Comparison of ENCODE assay signal across 17 mouse cellular contexts in genomic region chr11:4996621-4997199, GRCm38 (mm10).
"Had no signal": no experiment of that assay in that cellular context is flagged by ENCODE, and none has a peak within 500 bp of the region (broad histone marks: within the 10 kb centered on the region; RNA-seq: fewer than 3 reads in every experiment).

No protein-coding gene starts in this region.

- H3K27me3 ChIP-seq: limb, embryonic 12.5 days; liver, embryonic 13.5 days; lung, embryonic 15.5 days; megakaryocyte, embryonic 14.5 days; midbrain, embryonic 12.5 days had no signal

- H3K4me3 ChIP-seq: limb, embryonic 12.5 days; liver, embryonic 13.5 days; lung, embryonic 15.5 days; megakaryocyte, embryonic 14.5 days; midbrain, embryonic 12.5 days had no signal

- H3K36me3 ChIP-seq: lung, embryonic 15.5 days had no signal

- H3K9me3 ChIP-seq: limb, embryonic 12.5 days; liver, embryonic 13.5 days; lung, embryonic 15.5 days; megakaryocyte, embryonic 14.5 days; midbrain, embryonic 12.5 days had no signal

- H3K27ac ChIP-seq: limb, embryonic 12.5 days; liver, embryonic 13.5 days; lung, embryonic 15.5 days; macrophage; midbrain, embryonic 12.5 days had no signal

- H3K4me2 ChIP-seq: limb, embryonic 12.5 days; liver, embryonic 13.5 days; lung, embryonic 15.5 days; midbrain, embryonic 12.5 days had no signal

- ATAC-seq: liver, postnatal 0 days; midbrain, embryonic 16.5 days had no signal

- H3K9ac ChIP-seq: limb, embryonic 12.5 days; liver, embryonic 13.5 days; liver, postnatal 0 days; lung, embryonic 15.5 days; midbrain, embryonic 12.5 days had no signal

- DNase-seq: kidney, adult 11 months; kidney, adult 9 months; kidney, postnatal 25 days; layer of hippocampus, adult 9-11 months; liver; liver, embryonic 13.5 days; liver, postnatal 0 days; lung, postnatal 14 days; spleen, adult 18-20 months; thymus, adult 18-20 months; thymus, postnatal 14 days had no signal
